Mouse (Mus musculus): ENCODE measurements at regions not wholly inside any gene's neighbourhood (a gene's known extent, or its start where the extent isn't known, plus 50 kb on each side); places are given as distances from the start of the nearest gene placed in this dataset.

DNA sequence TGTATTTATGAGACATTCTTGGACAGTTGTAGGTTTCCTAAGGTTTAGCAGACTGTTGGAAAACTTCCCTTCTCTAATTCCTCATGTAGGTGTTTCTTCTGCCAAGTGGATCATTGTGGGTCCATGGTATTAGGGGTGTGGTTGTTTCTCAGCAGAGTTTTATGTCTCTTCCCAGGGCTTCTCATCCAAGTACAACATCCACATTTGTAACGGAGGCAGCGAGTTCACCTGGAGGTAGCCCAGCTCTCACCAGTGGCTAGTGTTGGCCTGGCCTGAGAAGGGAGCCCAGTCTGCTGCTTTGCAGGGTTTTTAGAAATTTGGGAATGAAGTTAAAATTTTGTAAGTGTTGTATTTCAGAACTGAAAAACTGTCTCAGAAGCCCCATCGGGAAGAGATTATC is 122.4 kb downstream of the Wnt5a start:
- Histone ChIP-seq H3K4me1 (replicated peaks; ENCODE audit: control insufficient read depth in 2 of 2, insufficient read depth in 2 of 2, low read length in 1 of 2) (no peaks in the 10 kb centered on the region), H3K4me3 (ENCODE audit: insufficient read depth in 1 of 2, low read depth in 2 of 2, low read length in 2 of 2) (no peak overlapping the region), H3K4me2 (ENCODE audit: low read depth) (no peak overlapping the region), H3K27ac (no peak overlapping the region), H3K27me3 (ENCODE audit: control insufficient read depth, insufficient read depth, low read length) (no peaks in the 10 kb centered on the region), H3K9ac (replicated peaks) (no peak overlapping the region), H3K36me3 (replicated peaks; ENCODE audit: control insufficient read depth, insufficient read depth, low read depth) (no peaks in the 10 kb centered on the region), H3K9me3 (ENCODE audit: control insufficient read depth, low read length) (no peaks in the 10 kb centered on the region)
- WGBS (ENCODE audit: insufficient replicate concordance), result 70% methylated on average over 3 of the region's 3 CpGs
- TF ChIP-seq EP300 (IDR thresholded peaks at IDR 0.05; ENCODE audit: low read depth) (no peak), CTCF (IDR thresholded peaks at IDR 0.05; ENCODE audit: low read depth) (no peak)
- no peak for DNase-seq (ENCODE audit: low read depth in 3 of 3, low spot score in 3 of 3)
- no peak for ATAC-seq (ENCODE audit: insufficient read depth)

DNA sequence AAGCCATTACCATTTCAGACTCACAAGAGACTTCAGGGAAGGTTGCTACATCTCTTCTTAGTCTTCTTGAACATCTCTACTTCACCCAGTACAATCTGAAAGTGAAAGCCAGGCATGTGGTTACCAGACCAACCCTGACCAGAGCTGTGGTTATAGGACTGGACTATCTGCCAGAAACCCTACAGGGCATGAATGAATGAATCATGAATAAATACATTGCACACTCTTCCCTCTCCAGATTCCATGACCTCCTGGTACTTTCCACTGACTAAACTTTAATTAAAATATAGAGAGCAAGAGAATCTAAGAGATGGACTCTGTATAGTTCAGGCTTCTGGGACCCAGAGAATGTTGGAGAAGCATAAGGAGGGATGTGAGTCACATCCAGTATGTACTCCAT is 130.6 kb downstream of the Wnt5a start:
- DNase-seq (ENCODE audit: low read depth in 3 of 3, low spot score in 3 of 3) (no peak), ATAC-seq (ENCODE audit: insufficient read depth) (no peak)
- Histone ChIP-seq H3K4me3 (ENCODE audit: insufficient read depth in 1 of 2, low read depth in 2 of 2, low read length in 2 of 2) (no peak overlapping the region), H3K9ac (replicated peaks) (no peak overlapping the region), H3K4me2 (ENCODE audit: low read depth) (no peak overlapping the region), H3K9me3 (ENCODE audit: control insufficient read depth, low read length) (no peaks in the 10 kb centered on the region), H3K27me3 (ENCODE audit: control insufficient read depth, insufficient read depth, low read length) (no peaks in the 10 kb centered on the region), H3K4me1 (replicated peaks; ENCODE audit: control insufficient read depth in 2 of 2, insufficient read depth in 2 of 2, low read length in 1 of 2) (no peaks in the 10 kb centered on the region), H3K36me3 (replicated peaks; ENCODE audit: control insufficient read depth, insufficient read depth, low read depth) (no peaks in the 10 kb centered on the region), H3K27ac (no peak overlapping the region)
- no peak for TF ChIP-seq CTCF (IDR thresholded peaks at IDR 0.05; ENCODE audit: low read depth)
- TF ChIP-seq EP300 (IDR thresholded peaks at IDR 0.05; ENCODE audit: low read depth), result no peak

GRCm38 (mm10) chr14:28639056-28639455 is 134.5 kb downstream of the Wnt5a start:
- no peaks in the 10 kb centered on the region for H3K27me3 ChIP-seq (ENCODE audit: control insufficient read depth, insufficient read depth, low read length)
- no peak overlapping the region for H3K9ac ChIP-seq (replicated peaks)
- H3K4me2 ChIP-seq (ENCODE audit: low read depth), result no peak overlapping the region
- 56% methylated on average over 5 of the region's 5 CpGs for WGBS (ENCODE audit: insufficient replicate concordance)
- no peak overlapping the region for H3K4me3 ChIP-seq (ENCODE audit: insufficient read depth in 1 of 2, low read depth in 2 of 2, low read length in 2 of 2)
- no peak overlapping the region for H3K27ac ChIP-seq
- no peaks in the 10 kb centered on the region for H3K9me3 ChIP-seq (ENCODE audit: control insufficient read depth, low read length)
- no peaks in the 10 kb centered on the region for H3K4me1 ChIP-seq (replicated peaks; ENCODE audit: control insufficient read depth in 2 of 2, insufficient read depth in 2 of 2, low read length in 1 of 2)
- TF ChIP-seq CTCF (IDR thresholded peaks at IDR 0.05; ENCODE audit: low read depth) (no peak), EP300 (IDR thresholded peaks at IDR 0.05; ENCODE audit: low read depth) (no peak)
- DNase-seq (ENCODE audit: low read depth in 3 of 3, low spot score in 3 of 3) (no peak), ATAC-seq (ENCODE audit: insufficient read depth) (no peak)
- no peaks in the 10 kb centered on the region for H3K36me3 ChIP-seq (replicated peaks; ENCODE audit: control insufficient read depth, insufficient read depth, low read depth)

GRCm38 (mm10) chr14:28645807-28646206 is 141.3 kb downstream of the Wnt5a start:
- DNase-seq (ENCODE audit: low read depth in 3 of 3, low spot score in 3 of 3), result no peak

DNA sequence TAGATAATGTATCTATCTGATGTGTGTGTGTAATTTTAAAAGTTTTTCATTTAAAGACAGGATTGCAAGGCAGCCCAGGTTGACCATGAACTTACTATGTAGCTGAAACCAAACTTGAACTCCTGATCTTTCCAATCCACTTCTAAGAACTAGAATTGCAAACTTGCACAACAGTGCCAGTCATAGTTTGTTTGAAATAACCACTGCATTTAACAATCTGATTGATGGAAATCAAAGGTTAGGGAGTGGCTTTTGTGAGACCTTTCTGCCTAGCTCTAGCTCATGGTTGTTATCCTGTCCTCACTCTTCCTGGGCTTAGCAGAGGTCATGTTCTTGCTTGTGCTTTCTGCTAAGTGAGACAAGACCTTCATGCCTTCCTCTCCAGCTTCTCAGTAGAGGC is 144.9 kb downstream of the Wnt5a start:
- ATAC-seq (ENCODE audit: insufficient read depth), result no peak
- Histone ChIP-seq H3K27ac (no peak overlapping the region), H3K9ac (replicated peaks) (no peak overlapping the region), H3K4me3 (ENCODE audit: insufficient read depth in 1 of 2, low read depth in 2 of 2, low read length in 2 of 2) (no peak overlapping the region), H3K4me2 (ENCODE audit: low read depth) (no peak overlapping the region), H3K4me1 (replicated peaks; ENCODE audit: control insufficient read depth in 2 of 2, insufficient read depth in 2 of 2, low read length in 1 of 2) (peaks cover 0 to 3% of the 10 kb centered on the region in 2 experiments; a peak in 1 of 4 replicates), H3K27me3 (ENCODE audit: control insufficient read depth, insufficient read depth, low read length) (no peaks in the 10 kb centered on the region), H3K36me3 (replicated peaks; ENCODE audit: control insufficient read depth, insufficient read depth, low read depth) (no peaks in the 10 kb centered on the region), H3K9me3 (ENCODE audit: control insufficient read depth, low read length) (no peaks in the 10 kb centered on the region)
- TF ChIP-seq CTCF (IDR thresholded peaks at IDR 0.05; ENCODE audit: low read depth) (no peak), EP300 (IDR thresholded peaks at IDR 0.05; ENCODE audit: low read depth) (no peak)
- no peak for DNase-seq (ENCODE audit: low read depth in 3 of 3, low spot score in 3 of 3)

More at GRCm38 (mm10) chr14:28645807-28646206, 141.3 kb downstream of the Wnt5a start:
- no peak for TF ChIP-seq EP300 (IDR thresholded peaks at IDR 0.05; ENCODE audit: low read depth)
- no peak for TF ChIP-seq CTCF (IDR thresholded peaks at IDR 0.05; ENCODE audit: low read depth)
- no peak overlapping the region for H3K9ac ChIP-seq (replicated peaks)
- no peaks in the 10 kb centered on the region for H3K9me3 ChIP-seq (ENCODE audit: control insufficient read depth, low read length)
- peaks cover 0 to 3% of the 10 kb centered on the region in 2 experiments; a peak in 1 of 4 replicates for H3K4me1 ChIP-seq (replicated peaks; ENCODE audit: control insufficient read depth in 2 of 2, insufficient read depth in 2 of 2, low read length in 1 of 2)
- no peaks in the 10 kb centered on the region for H3K36me3 ChIP-seq (replicated peaks; ENCODE audit: control insufficient read depth, insufficient read depth, low read depth)
- no peak overlapping the region for H3K4me2 ChIP-seq (ENCODE audit: low read depth)
- H3K4me3 ChIP-seq (ENCODE audit: insufficient read depth in 1 of 2, low read depth in 2 of 2, low read length in 2 of 2), result no peak overlapping the region
- no peaks in the 10 kb centered on the region for H3K27me3 ChIP-seq (ENCODE audit: control insufficient read depth, insufficient read depth, low read length)
- ATAC-seq (ENCODE audit: insufficient read depth), result no peak
- 46% methylated on average over 2 of the region's 2 CpGs for WGBS (ENCODE audit: insufficient replicate concordance)
- H3K27ac ChIP-seq, result no peak overlapping the region
